Mouse (Mus musculus): ENCODE measurements around the gene Srrm2. TPM values are rescaled to one million over a fixed set of nuclear protein-coding genes. Genes with fewer than 3 reads are reported as not detected.

Srrm2 gene
- total RNA-seq, 1 experiment: 192 TPM

GRCm38 (mm10) chr17:23774090-23774489 is 16.2 kb upstream of the Srrm2 start:
- Histone ChIP-seq H3K4me3 (ENCODE audit: insufficient read depth in 1 of 2, low read depth in 1 of 2, low read length in 2 of 2, poor library complexity in 1 of 2, severe bottlenecking in 1 of 2) (no peak overlapping the region), H3K4me1 (ENCODE audit: control insufficient read depth in 2 of 2, insufficient read depth in 2 of 2, low read length in 2 of 2, poor library complexity in 1 of 2) (peaks cover 2 to 6% of the 10 kb centered on the region in 2 experiments; a peak in 1 of 4 replicates), H3K27ac (ENCODE audit: insufficient read depth, low read depth, low read length, poor library complexity, severe bottlenecking) (no peak overlapping the region), H3K36me3 (ENCODE audit: control insufficient read depth, insufficient read depth, low read length, poor library complexity, severe bottlenecking) (0 out of 2 replicates have a peak, but pooled peaks cover 2% of the 10 kb centered on the region), H3K9ac (ENCODE audit: insufficient read depth, low read depth, low read length, poor library complexity, severe bottlenecking) (no peak overlapping the region), H3K9me3 (ENCODE audit: control insufficient read depth, insufficient read depth, low read depth, low read length) (no peaks in the 10 kb centered on the region)
- peak; percentile 65 for DNase-seq (ENCODE audit: low read depth, low spot score)
- TF ChIP-seq HCFC1 (IDR thresholded peaks at IDR 0.05; ENCODE audit: borderline replicate concordance, insufficient read depth, low read length) (no peak), ZC3H11A (IDR thresholded peaks at IDR 0.05; ENCODE audit: borderline replicate concordance, low read depth, low read length) (0 out of 2 replicates have a peak, but pooled peaks have one; percentile 22), MAFK (IDR thresholded peaks at IDR 0.05; ENCODE audit: insufficient read depth, low read depth, low read length) (no peak), CHD2 (IDR thresholded peaks at IDR 0.05; ENCODE audit: low read depth, low read length) (no peak), ZNF384 (IDR thresholded peaks at IDR 0.05; ENCODE audit: low read depth, low read length) (no peak)
- in situ Hi-C loops (cut with MboI; ENCODE audit: low sequenced_read_pairs in 2 of 2, unreplicated experiment in 2 of 2): no loop called here

- H3K9ac ChIP-seq (ENCODE audit: insufficient read depth, low read depth, low read length, poor library complexity, severe bottlenecking): no peak overlapping the region
- no peaks in the 10 kb centered on the region for H3K36me3 ChIP-seq (ENCODE audit: control insufficient read depth, insufficient read depth, low read length, poor library complexity, severe bottlenecking)
- no peak overlapping the region for H3K4me3 ChIP-seq (ENCODE audit: insufficient read depth in 1 of 2, low read depth in 1 of 2, low read length in 2 of 2, poor library complexity in 1 of 2, severe bottlenecking in 1 of 2)
- TF ChIP-seq ZC3H11A (IDR thresholded peaks at IDR 0.05; ENCODE audit: borderline replicate concordance, low read depth, low read length) (no peak), ZNF384 (IDR thresholded peaks at IDR 0.05; ENCODE audit: low read depth, low read length) (no peak), CHD2 (IDR thresholded peaks at IDR 0.05; ENCODE audit: low read depth, low read length) (no peak), MAFK (IDR thresholded peaks at IDR 0.05; ENCODE audit: insufficient read depth, low read depth, low read length) (no peak), HCFC1 (IDR thresholded peaks at IDR 0.05; ENCODE audit: borderline replicate concordance, insufficient read depth, low read length) (no peak)
- H3K4me1 ChIP-seq (ENCODE audit: control insufficient read depth in 2 of 2, insufficient read depth in 2 of 2, low read length in 2 of 2, poor library complexity in 1 of 2): peaks cover 0 to 7% of the 10 kb centered on the region in 2 experiments; a peak in 1 of 4 replicates
- no peaks in the 10 kb centered on the region for H3K9me3 ChIP-seq (ENCODE audit: control insufficient read depth, insufficient read depth, low read depth, low read length)
- in situ Hi-C loops (cut with MboI; ENCODE audit: low sequenced_read_pairs in 2 of 2, unreplicated experiment in 2 of 2): no loop called here
- H3K27ac ChIP-seq (ENCODE audit: insufficient read depth, low read depth, low read length, poor library complexity, severe bottlenecking): no peak overlapping the region
- DNase-seq (ENCODE audit: low read depth, low spot score): no peak
These were observed 14.1 kb upstream of the Srrm2 start for GRCm38 (mm10) chr17:23776216-23776615.

- TF ChIP-seq CHD2 (IDR thresholded peaks at IDR 0.05; ENCODE audit: low read depth, low read length) (no peak), HCFC1 (IDR thresholded peaks at IDR 0.05; ENCODE audit: borderline replicate concordance, insufficient read depth, low read length) (no peak)
- no peak for DNase-seq (ENCODE audit: low read depth, low spot score)
- Histone ChIP-seq H3K36me3 (ENCODE audit: control insufficient read depth, insufficient read depth, low read length, poor library complexity, severe bottlenecking) (no peaks in the 10 kb centered on the region), H3K9ac (ENCODE audit: insufficient read depth, low read depth, low read length, poor library complexity, severe bottlenecking) (no peak overlapping the region), H3K4me3 (ENCODE audit: insufficient read depth in 1 of 2, low read depth in 1 of 2, low read length in 2 of 2, poor library complexity in 1 of 2, severe bottlenecking in 1 of 2) (no peak overlapping the region), H3K4me1 (ENCODE audit: control insufficient read depth in 2 of 2, insufficient read depth in 2 of 2, low read length in 2 of 2, poor library complexity in 1 of 2) (peaks cover 0 to 7% of the 10 kb centered on the region in 2 experiments; a peak in 1 of 4 replicates), H3K27ac (ENCODE audit: insufficient read depth, low read depth, low read length, poor library complexity, severe bottlenecking) (no peak overlapping the region), H3K9me3 (ENCODE audit: control insufficient read depth, insufficient read depth, low read depth, low read length) (no peaks in the 10 kb centered on the region)
- in situ Hi-C loops (cut with MboI; ENCODE audit: low sequenced_read_pairs in 2 of 2, unreplicated experiment in 2 of 2): no loop called here
These were observed 13.2 kb upstream of the Srrm2 start for GRCm38 (mm10) chr17:23777141-23777540.

- Histone ChIP-seq H3K4me3 (ENCODE audit: insufficient read depth in 1 of 2, low read depth in 1 of 2, low read length in 2 of 2, poor library complexity in 1 of 2, severe bottlenecking in 1 of 2) (no peak overlapping the region), H3K36me3 (ENCODE audit: control insufficient read depth, insufficient read depth, low read length, poor library complexity, severe bottlenecking) (no peaks in the 10 kb centered on the region), H3K4me1 (ENCODE audit: control insufficient read depth in 2 of 2, insufficient read depth in 2 of 2, low read length in 2 of 2, poor library complexity in 1 of 2) (peaks cover 0 to 7% of the 10 kb centered on the region in 2 experiments; a peak in 1 of 4 replicates), H3K9me3 (ENCODE audit: control insufficient read depth, insufficient read depth, low read depth, low read length) (no peaks in the 10 kb centered on the region), H3K27ac (ENCODE audit: insufficient read depth, low read depth, low read length, poor library complexity, severe bottlenecking) (no peak overlapping the region), H3K9ac (ENCODE audit: insufficient read depth, low read depth, low read length, poor library complexity, severe bottlenecking) (no peak overlapping the region)
- in situ Hi-C loops (cut with MboI; ENCODE audit: low sequenced_read_pairs in 2 of 2, unreplicated experiment in 2 of 2): no loop called here
- no peak for TF ChIP-seq HCFC1 (IDR thresholded peaks at IDR 0.05; ENCODE audit: borderline replicate concordance, insufficient read depth, low read length)
- no peak for TF ChIP-seq MAFK (IDR thresholded peaks at IDR 0.05; ENCODE audit: insufficient read depth, low read depth, low read length)
- no peak for TF ChIP-seq ZC3H11A (IDR thresholded peaks at IDR 0.05; ENCODE audit: borderline replicate concordance, low read depth, low read length)
- TF ChIP-seq ZNF384 (IDR thresholded peaks at IDR 0.05; ENCODE audit: low read depth, low read length): no peak
- no peak for TF ChIP-seq CHD2 (IDR thresholded peaks at IDR 0.05; ENCODE audit: low read depth, low read length)
- no peak for DNase-seq (ENCODE audit: low read depth, low spot score)
These were observed 11.9 kb upstream of the Srrm2 start for GRCm38 (mm10) chr17:23778447-23778846.

- DNase-seq (ENCODE audit: low read depth, low spot score): no peak
- TF ChIP-seq MAFK (IDR thresholded peaks at IDR 0.05; ENCODE audit: insufficient read depth, low read depth, low read length): no peak
- no peak for TF ChIP-seq CHD2 (IDR thresholded peaks at IDR 0.05; ENCODE audit: low read depth, low read length)
- TF ChIP-seq ZC3H11A (IDR thresholded peaks at IDR 0.05; ENCODE audit: borderline replicate concordance, low read depth, low read length): no peak
- no peak for TF ChIP-seq ZNF384 (IDR thresholded peaks at IDR 0.05; ENCODE audit: low read depth, low read length)
- no peak for TF ChIP-seq HCFC1 (IDR thresholded peaks at IDR 0.05; ENCODE audit: borderline replicate concordance, insufficient read depth, low read length)
- Histone ChIP-seq H3K9ac (ENCODE audit: insufficient read depth, low read depth, low read length, poor library complexity, severe bottlenecking) (no peak overlapping the region), H3K4me3 (ENCODE audit: insufficient read depth in 1 of 2, low read depth in 1 of 2, low read length in 2 of 2, poor library complexity in 1 of 2, severe bottlenecking in 1 of 2) (no peak overlapping the region), H3K27ac (ENCODE audit: insufficient read depth, low read depth, low read length, poor library complexity, severe bottlenecking) (no peak overlapping the region), H3K4me1 (ENCODE audit: control insufficient read depth in 2 of 2, insufficient read depth in 2 of 2, low read length in 2 of 2, poor library complexity in 1 of 2) (peaks cover 0 to 12% of the 10 kb centered on the region in 2 experiments; a peak in 1 of 4 replicates), H3K9me3 (ENCODE audit: control insufficient read depth, insufficient read depth, low read depth, low read length) (no peaks in the 10 kb centered on the region), H3K36me3 (ENCODE audit: control insufficient read depth, insufficient read depth, low read length, poor library complexity, severe bottlenecking) (no peaks in the 10 kb centered on the region)
- in situ Hi-C loops (cut with MboI; ENCODE audit: low sequenced_read_pairs in 2 of 2, unreplicated experiment in 2 of 2): no loop called here
These were observed 7.0 kb upstream of the Srrm2 start for GRCm38 (mm10) chr17:23783352-23783751.
